8 mouse cellular contexts compared by ENCODE assay signal in the genomic region with DNA sequence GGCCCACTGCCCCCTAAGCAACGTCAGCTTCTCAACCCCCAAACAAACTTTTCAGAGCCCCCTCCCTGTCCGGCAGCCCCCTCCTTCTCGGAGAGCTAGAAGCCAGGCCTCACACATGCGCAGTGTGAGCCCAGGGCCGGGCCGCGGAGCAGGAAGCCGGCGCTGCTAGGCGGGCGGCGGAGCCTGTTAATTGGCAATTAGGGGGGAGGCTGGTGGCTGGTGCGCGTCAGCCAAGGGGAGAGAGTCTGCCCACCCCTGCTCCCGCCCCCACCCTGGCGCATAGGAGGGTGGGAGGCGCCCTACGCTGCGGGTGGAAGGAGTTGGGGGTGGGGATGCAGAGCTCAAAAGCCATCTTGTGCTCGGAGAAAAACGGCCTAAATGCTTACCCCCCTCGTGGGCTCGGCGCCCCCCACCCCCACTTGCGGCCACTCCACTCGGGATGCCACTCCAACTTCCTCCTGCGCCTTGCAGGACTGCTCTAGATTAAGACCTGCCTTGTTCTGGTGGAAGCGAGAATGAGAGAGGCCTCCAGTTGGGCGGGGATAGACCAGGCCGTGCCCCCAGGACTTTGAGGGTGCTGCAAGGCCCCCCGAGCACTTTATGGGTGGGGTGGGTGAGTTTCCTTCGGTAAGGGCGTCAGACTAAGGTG. TPM values are rescaled to one million over a fixed set of nuclear protein-coding genes. Genes with fewer than 3 reads are reported as not detected.
A peak's percentile ranks its signal among the peaks of the same experiment; 100 is the strongest.
DNase-seq lines count a peak whose midpoint lies in the region; ATAC-seq and TF ChIP-seq lines count a peak whose summit lies in the region.

No protein-coding gene starts in this region.

- H3K9me3 ChIP-seq in hindbrain, embryonic 13.5 days = no peaks in the 10 kb centered on the region
- H3K9me3 ChIP-seq in midbrain, postnatal 0 days (ENCODE audit: low read length) = no peaks in the 10 kb centered on the region

- no peak for TF ChIP-seq CTCF in midbrain, postnatal 0 days (IDR thresholded peaks at IDR 0.05)

- H3K4me2 ChIP-seq in hindbrain, embryonic 13.5 days = peak overlapping the region; percentile 52
- peak overlapping the region; percentile 49 for H3K4me2 ChIP-seq in midbrain, postnatal 0 days (ENCODE audit: low read depth, low read length, poor library complexity, severe bottlenecking)

- ATAC-seq in hindbrain, embryonic 13.5 days (ENCODE audit: low FRiP score) = no peak
- ATAC-seq in midbrain, postnatal 0 days (ENCODE audit: low FRiP score) = 0 out of 2 replicates have a peak, but pooled peaks have one; percentile 13

- no peak overlapping the region for H3K27ac ChIP-seq in hindbrain, embryonic 13.5 days
- no peak overlapping the region for H3K27ac ChIP-seq in midbrain, postnatal 0 days (ENCODE audit: low read depth, low read length)

- peak overlapping the region; percentile 33 for H3K4me3 ChIP-seq in hindbrain, embryonic 13.5 days
- peak overlapping the region; percentile 30 for H3K4me3 ChIP-seq in midbrain, postnatal 0 days (ENCODE audit: low read depth, low read length)

- H3K4me1 ChIP-seq in hindbrain, embryonic 13.5 days (replicated peaks) = peaks cover 8% of the 10 kb centered on the region
- H3K4me1 ChIP-seq in midbrain, postnatal 0 days (ENCODE audit: insufficient read depth, low read length) = 0 out of 2 replicates have a peak, but pooled peaks cover 3% of the 10 kb centered on the region

- DNase-seq in cerebellum, adult 18-20 months = peak; percentile 25 to 35
- no peak for DNase-seq in cerebellum, postnatal 4 days (ENCODE audit: low spot score in 2 of 2)
- peak; percentile 89 for DNase-seq in adrenal gland, postnatal 25 days
- DNase-seq in gastrocnemius, adult 18-20 months (ENCODE audit: low spot score) = peak; percentile 89
- peak; percentile 70 for DNase-seq in liver
- DNase-seq in midbrain, postnatal 0 days (ENCODE audit: low spot score) = peak; percentile 28
- peak; percentile 50 to 79 for DNase-seq in urinary bladder, postnatal 36 days (ENCODE audit: low spot score in 2 of 2)

- H3K27me3 ChIP-seq in hindbrain, embryonic 13.5 days = peaks cover 99% of the 10 kb centered on the region
- H3K27me3 ChIP-seq in midbrain, postnatal 0 days (ENCODE audit: insufficient read depth, low read length) = peaks cover 99% of the 10 kb centered on the region

- under 1% methylated on average over 33 of the region's 33 CpGs for whole genome bisulfite sequencing in hindbrain, embryonic 13.5 days
- WGBS in midbrain, postnatal 0 days = 0% methylated on average over 32 of the region's 33 CpGs

- H3K36me3 ChIP-seq in hindbrain, embryonic 13.5 days = no peaks in the 10 kb centered on the region
- no peaks in the 10 kb centered on the region for H3K36me3 ChIP-seq in midbrain, postnatal 0 days (ENCODE audit: insufficient read depth, low read length)

- peak overlapping the region; percentile 56 for H3K9ac ChIP-seq in hindbrain, embryonic 13.5 days
- H3K9ac ChIP-seq in midbrain, postnatal 0 days (replicated peaks; ENCODE audit: low read length, poor library complexity, severe bottlenecking) = no peak overlapping the region

RNA-seq across cellular contexts. Expression of gene Hoxc6, which starts 1.2 kb away (rescaled TPM):
- total RNA-seq in adrenal gland, postnatal 25 days (2021) = 59.4 and 68.1 TPM in 2 replicates
- 1 to 10 TPM; 5.3 to 5.8 TPM for total RNA-seq in gastrocnemius, adult 18-20 months (2021)
- polyA plus RNA-seq in hindbrain, embryonic 13.5 days (2015; fragmentation: Nextera tagmentation; extraction: Ambion mirVana) = 5.3 and 9.1 TPM in 2 replicates
- total RNA-seq in midbrain, postnatal 0 days (2014; rRNA removed) = not detected in 2 replicates
- polyA plus RNA-seq in midbrain, postnatal 0 days (2015; fragmentation: Nextera tagmentation; extraction: Ambion mirVana) = not detected in 2 replicates

RNA-seq across cellular contexts. Expression of gene Hoxc8, which starts 8.9 kb away (rescaled TPM):
- 21.5 and 26.7 TPM in 2 replicates for total RNA-seq in adrenal gland, postnatal 25 days (2021)
- total RNA-seq in gastrocnemius, adult 18-20 months (2021) = 1 to 10 TPM; 1.3 to 1.9 TPM
- 0.50 and 1.5 TPM in 2 replicates for polyA plus RNA-seq in hindbrain, embryonic 13.5 days (2015; fragmentation: Nextera tagmentation; extraction: Ambion mirVana)
- not detected in 2 replicates for total RNA-seq in midbrain, postnatal 0 days (2014; rRNA removed)
- polyA plus RNA-seq in midbrain, postnatal 0 days (2015; fragmentation: Nextera tagmentation; extraction: Ambion mirVana) = not detected in 2 replicates

RNA-seq across cellular contexts. Expression of gene Hoxc4, which starts 19.4 kb away (rescaled TPM):
- 7.3 and 8.4 TPM in 2 replicates for total RNA-seq in adrenal gland, postnatal 25 days (2021)
- 1 to 10 TPM; 3.8 to 5.3 TPM for total RNA-seq in gastrocnemius, adult 18-20 months (2021)
- polyA plus RNA-seq in hindbrain, embryonic 13.5 days (2015; fragmentation: Nextera tagmentation; extraction: Ambion mirVana) = 76.2 and 86.9 TPM in 2 replicates
- total RNA-seq in midbrain, postnatal 0 days (2014; rRNA removed) = 2.2 TPM in 1 of 2 replicates, not detected in the other
- polyA plus RNA-seq in midbrain, postnatal 0 days (2015; fragmentation: Nextera tagmentation; extraction: Ambion mirVana) = not detected in 2 replicates

RNA-seq across cellular contexts. Expression of gene Hoxc9, which starts 23.1 kb away (rescaled TPM):
- 0.85 and 1.5 TPM in 2 replicates for total RNA-seq in adrenal gland, postnatal 25 days (2021)
- 1 to 10 TPM; 6.8 to 7.4 TPM for total RNA-seq in gastrocnemius, adult 18-20 months (2021)
- 0.13 TPM in 1 of 2 replicates, not detected in the other for polyA plus RNA-seq in hindbrain, embryonic 13.5 days (2015; fragmentation: Nextera tagmentation; extraction: Ambion mirVana)
- not detected in 2 replicates for total RNA-seq in midbrain, postnatal 0 days (2014; rRNA removed)
- polyA plus RNA-seq in midbrain, postnatal 0 days (2015; fragmentation: Nextera tagmentation; extraction: Ambion mirVana) = not detected in 2 replicates

RNA-seq across cellular contexts. Expression of gene Hoxc5, which starts 32.1 kb away (rescaled TPM):
- total RNA-seq in adrenal gland, postnatal 25 days (2021) = 7.6 and 9.0 TPM in 2 replicates
- total RNA-seq in gastrocnemius, adult 18-20 months (2021) = 1 to 10 TPM; 1.5 to 2.1 TPM
- 32.3 and 39.2 TPM in 2 replicates for polyA plus RNA-seq in hindbrain, embryonic 13.5 days (2015; fragmentation: Nextera tagmentation; extraction: Ambion mirVana)
- 0.88 TPM in 1 of 2 replicates, not detected in the other for total RNA-seq in midbrain, postnatal 0 days (2014; rRNA removed)
- not detected in 2 replicates for polyA plus RNA-seq in midbrain, postnatal 0 days (2015; fragmentation: Nextera tagmentation; extraction: Ambion mirVana)

Comparison
In these comparisons a context has a peak if more than half of its experiments do, and no peak if none do; other contexts are left out.
1. DNase-seq: peak in cerebellum, adult 18-20 months (2 of 2), adrenal gland, postnatal 25 days (single experiment), gastrocnemius, adult 18-20 months (single experiment), liver (single experiment), midbrain, postnatal 0 days (single experiment) and urinary bladder, postnatal 36 days (2 of 2); none in cerebellum, postnatal 4 days (0 of 2).